Mouse (Mus musculus) left cerebral cortex, postnatal 4 days (tissue): ENCODE data around the gene Ccdc77. TPM values are rescaled to one million over a fixed set of nuclear protein-coding genes. Genes with fewer than 3 reads are reported as not detected.
A peak's percentile ranks its signal among the peaks of the same experiment; 100 is the strongest.

Experiments used
- DNase-seq: peaks from one replicate; pipeline ENCODE4 v3.0.0-alpha.2; 2022
- intact Hi-C: fragments of 180-260 bp; cut with DNase I; formaldehyde crosslinking; loops from one replicate; pipeline ENCODE4 v1.15.1; 2025
- total RNA-seq, 2 experiments: library from RNA; stranded (reverse); gene quantifications; 2 replicates each; pipeline ENCODE4 v1.2.3; 2021

The Ccdc77 gene
- 1 to 10 TPM; 6.1 to 6.3 TPM for total RNA-seq

DNA sequence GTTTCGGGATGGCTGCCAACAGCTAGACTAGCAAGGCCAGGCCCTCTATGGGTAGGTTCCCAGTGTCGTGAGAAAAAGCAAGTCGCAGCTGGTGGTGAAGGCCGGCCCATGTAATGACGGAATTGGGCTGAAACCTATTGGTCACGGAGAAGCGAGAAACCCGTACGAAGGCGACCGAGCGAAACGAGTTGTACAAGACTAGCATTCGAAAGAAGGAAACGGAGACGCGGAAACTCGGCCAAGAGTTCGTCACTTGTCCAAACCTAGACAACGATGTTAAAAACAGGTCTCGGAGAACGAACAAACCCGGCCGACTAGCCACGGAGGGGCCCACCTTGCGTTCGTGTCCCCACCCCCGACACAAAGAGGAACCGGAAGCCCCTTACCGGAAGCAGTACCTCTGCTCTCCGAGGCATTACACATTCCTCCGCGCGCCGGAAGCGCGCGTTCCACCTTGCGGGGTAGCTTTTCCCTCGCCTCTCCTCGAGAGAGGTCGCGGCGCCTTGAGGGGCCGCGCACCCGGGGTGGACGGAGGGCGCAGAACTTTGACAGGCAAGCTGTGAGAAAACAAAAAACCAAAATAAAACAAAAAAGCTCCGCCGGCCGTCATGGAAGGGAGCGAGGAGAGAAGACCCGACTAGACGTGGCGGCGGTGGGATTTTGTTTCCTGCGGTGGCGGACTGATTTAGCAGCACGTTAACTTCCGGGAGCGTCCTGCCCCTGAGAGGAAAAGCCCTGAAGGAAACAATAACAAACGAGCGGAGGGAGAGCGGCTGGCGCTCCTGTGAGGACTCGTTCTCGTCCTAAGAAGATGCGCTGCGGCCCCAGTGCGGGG, at the start of gene Ccdc77, which contains the start of gene Kdm5a:
TSS of gene Ccdc77 (minus strand) at position 687 of the 835 bp plus-strand sequence.
TSS of gene Kdm5a (plus strand) at position 437 of the 835 bp plus-strand sequence.
- intact Hi-C loops = no loop called here

DNA sequence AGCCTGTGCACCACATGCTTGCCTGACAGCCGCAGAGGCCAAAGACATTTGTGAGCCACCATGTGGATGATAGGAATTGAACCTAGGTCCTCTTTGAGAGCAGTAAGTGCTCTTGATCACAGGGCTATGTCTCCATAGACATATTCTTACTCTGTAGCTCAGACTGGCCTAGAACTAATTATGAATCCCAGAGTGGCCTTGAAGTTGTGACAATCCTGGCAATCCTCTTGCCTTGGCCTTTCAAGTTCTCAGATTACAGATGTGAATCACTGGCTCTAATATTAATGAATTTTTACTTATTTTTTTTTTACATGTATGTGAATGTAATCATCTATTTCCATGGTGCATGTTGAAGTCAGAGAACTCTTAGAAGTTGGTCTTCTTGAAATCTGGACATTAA, 39.8 kb upstream of the Ccdc77 start:
- intact Hi-C loops = no loop called here
- no peak for DNase-seq

More for the DNA sequence above, at the start of gene Ccdc77, which contains the start of gene Kdm5a:
- DNase-seq = peak; percentile 93

DNA sequence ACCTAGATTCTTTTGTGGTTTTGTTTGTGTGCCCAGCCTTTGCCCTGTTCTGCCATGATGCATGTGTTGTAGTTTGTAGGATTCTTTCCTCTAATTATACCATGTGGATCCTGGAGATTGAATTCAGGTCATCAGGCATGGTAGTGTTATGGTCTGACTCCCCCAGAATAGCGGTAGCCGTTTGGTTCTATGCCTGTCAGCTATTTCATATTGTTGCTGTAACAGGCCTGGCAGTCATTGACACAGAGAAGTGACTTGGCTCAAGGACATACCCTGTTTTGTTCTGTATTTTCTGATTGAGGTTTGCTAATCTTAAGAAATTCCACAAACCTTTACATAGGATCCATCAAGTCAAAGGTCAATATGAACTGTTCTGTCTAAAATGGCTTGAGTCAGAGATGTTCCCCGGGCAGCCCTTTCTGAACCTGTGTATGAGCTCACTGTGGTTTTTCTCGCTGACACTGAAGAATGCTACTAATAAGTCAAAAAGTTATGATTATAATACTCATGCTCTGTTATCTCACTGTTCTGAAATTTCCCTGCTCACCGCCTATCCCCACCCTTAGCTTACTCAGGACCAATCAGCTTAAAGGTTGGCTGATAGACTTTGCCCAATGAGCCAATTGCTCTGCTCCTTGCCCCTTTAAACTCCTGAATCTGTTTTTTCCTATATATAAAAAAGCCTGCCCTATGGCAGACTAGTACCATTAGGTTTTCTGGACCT, 31.6 kb upstream of the Ccdc77 start:
- intact Hi-C loops = no loop called here
- no peak for DNase-seq

DNA sequence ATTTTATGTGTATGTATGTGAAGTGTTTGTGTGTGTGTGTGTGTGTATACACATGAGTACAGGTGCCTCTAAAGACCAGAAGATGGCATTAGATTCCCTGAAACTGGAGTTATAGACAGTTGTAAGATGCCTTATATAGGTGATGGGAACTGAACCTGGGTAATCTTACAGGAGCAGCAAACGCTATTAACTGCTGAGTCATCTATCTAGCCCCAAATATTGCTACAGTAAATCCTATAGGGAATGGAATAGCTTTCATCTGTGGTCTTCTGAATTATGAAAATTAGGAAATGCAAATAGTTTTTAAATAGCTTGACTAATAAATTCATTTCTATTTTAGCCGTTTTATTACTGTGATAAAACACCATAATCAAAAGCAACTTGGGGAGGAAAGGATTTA, 28.6 kb upstream of the Ccdc77 start:
- no peak for DNase-seq
- intact Hi-C loops = no loop called here

DNA sequence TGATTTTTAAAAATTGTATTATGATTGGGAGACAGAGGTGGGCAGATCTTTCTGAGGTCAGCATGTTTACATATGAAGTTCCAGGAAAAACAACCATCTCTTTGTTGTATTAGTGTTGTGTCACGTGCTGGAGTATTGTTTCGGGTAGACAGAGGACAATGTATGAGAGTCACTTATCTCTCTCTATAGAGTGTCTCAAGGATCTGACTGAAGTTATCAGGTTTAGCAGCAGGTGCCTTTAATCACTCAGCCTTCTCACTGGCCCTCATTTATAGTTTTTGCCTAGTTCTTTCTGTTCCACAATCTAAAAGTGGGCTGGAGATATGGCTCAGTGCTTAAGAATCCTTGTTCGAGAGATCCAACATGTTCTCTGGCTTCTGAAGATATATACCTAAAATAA, 25.9 kb upstream of the Ccdc77 start:
- intact Hi-C loops = no loop called here
- no peak for DNase-seq

DNA sequence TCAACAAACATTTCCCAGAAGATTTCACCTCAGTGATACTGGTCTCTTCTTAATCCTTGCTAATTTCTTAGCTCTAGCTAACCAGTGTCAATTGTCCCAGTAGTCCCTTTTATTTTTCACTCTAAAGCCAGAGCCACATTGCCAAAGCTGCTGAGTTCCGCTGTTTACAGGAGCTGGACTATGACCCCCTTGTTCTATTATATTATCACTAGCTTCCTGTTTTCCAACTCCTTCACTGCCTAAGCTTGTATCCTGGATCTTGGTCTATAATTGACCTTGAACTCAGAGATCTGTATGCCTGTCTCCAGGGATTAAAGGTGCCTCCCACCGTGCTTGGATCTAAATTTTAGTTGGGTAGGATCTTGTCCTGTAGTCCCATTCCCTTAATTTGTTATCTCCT, 12.6 kb upstream of the Ccdc77 start:
- intact Hi-C loops = no loop called here
- no peak for DNase-seq

DNA sequence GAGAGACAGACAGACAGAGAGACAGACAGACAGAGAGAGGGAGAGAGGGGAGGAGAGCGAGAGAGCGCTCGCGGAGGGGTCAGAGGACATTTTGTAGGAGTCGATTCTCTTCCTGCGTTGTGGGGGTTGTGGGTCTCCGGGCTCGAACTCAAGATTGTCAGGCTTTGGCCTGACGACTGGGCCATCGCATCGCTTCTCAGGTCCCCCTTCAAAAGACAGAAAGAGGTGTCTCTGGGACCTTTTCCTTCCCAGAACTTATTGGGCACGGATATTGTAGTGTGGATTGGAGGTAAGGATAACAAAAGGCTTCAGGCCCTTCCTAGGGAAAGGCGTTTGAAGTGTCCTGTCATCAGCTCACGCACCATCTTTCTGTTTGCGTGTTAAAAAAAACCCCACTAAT, 877 bp upstream of the Ccdc77 start:
- intact Hi-C loops = no loop called here
- DNase-seq = no peak

DNA sequence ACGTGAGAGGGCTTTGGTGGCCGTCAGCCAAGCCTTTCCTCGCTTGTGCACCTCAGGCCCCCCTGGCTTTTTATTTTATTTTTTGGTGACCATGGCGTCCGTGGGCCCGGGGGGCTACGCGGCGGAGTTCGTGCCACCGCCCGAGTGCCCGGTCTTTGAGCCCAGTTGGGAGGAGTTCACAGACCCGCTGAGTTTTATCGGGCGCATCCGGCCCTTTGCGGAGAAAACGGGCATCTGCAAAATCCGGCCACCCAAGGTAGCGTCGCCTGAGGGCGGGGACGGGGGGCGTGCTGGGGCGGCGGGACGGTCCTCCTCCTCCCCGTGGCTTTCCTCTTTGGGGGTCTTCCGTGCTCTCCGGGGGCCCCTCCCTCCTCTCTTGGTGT, 340 bp upstream of the Ccdc77 start:
- intact Hi-C loops = no loop called here
- DNase-seq = no peak

DNA sequence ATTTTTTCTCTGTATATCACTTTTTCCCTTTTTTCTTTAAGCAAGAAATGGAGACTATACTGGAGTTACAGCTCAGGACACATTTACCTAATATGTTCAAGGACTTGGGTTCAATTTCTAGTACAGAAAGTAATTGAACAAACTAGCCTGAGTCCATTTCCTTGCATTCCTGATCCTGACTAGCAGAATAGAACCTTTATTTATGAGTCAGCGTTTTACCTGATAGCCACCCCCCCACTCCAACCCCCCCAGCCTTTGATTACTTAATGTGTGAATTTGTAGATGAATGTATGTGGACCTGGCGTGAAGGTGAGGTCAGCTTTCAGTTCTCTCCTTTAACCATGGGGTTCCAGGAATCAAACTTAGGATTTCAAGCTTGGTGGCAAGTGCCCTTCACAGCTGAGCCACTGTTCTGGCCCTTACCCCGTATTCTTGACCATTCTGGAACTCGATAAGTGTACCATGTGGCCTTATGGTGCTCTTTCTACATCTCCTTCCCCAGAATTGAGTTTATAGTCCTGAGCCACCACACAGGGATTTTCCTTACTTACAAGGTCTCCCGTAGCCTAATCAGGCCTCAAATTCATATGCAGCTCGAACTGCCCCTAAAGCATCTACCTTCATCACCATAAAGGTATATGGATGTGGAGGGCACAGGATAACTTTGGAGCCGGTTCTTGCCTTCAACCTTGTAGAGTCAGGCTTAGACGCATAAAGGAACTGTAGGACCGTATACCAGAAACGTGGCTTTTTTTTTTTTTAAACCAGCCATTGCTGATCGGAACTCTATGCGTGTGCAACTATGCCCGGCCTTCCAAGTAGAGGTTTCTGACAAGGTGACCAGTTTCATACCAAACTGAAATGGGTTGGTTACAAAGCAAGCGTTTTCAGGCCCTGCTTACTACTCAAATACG, 1.1 kb downstream of the Ccdc77 start:
- intact Hi-C loops = no loop called here
- no peak for DNase-seq

DNA sequence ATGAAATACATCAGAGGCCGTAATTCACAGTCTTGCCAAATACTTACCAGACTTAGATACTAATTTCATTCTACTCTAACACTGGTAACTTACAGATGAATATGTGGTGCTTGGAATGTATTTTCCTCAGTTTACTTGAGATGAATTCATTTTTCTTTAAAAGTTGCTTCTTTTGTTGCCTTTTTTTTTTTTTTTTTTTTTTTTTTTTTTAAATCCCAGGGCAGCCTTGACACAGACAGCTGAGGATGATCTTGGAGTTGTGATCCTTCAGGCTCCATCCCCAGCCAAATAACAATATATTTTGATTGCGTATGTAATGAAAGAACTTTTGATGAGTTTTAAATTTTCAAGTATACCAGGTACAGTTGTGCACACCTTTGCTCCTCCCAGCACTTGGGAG, 2.0 kb downstream of the Ccdc77 start:
- no peak for DNase-seq
- intact Hi-C loops = no loop called here

DNA sequence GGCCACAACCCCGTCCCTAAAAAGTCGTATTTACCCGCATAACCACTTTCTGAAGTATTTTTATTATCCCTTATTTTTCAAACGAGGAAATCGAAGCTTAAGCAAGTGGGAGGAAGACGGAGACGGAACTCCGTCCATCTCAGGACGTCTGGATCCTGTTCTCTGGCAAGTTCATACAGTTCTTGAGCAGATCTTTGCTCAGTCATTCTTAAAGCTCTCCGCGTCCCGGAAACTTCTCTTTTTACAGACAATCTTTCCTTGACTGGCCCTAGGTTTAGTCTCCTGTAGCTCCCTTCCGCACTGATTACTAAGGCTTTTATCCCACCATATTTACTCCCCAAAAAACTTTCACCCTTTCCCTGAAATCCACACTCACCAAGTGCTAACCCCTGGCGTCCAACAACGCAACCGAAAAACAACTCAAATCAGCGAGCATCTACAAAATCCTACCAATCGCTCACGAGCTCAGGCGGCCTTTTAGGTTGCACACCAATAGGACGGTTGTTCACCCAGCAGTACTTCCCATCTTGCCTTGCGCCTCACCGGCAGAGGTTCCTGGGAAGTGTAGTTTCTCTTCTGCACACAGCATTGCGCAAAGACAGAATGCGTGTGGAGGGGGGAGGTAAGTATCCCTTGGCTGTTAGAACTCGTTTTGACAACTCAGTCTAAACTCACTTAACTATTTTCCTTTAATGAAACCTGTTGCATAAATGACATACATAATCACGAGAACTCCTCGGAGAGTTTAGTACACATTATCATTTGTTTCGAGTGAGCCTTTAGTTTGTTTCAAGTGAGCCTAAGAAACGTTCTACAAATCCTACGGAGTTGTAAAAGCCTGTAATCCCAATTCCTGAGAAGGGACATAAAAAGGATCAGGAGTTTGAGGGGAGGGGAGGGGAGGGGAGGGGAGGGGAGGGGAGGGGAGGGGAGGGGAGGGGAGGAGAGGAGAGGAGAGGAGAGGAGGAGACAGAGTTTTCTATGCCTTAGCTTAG, 6.9 kb downstream of the Ccdc77 start:
- DNase-seq = peak; percentile 79
- intact Hi-C loops = no loop called here

DNA sequence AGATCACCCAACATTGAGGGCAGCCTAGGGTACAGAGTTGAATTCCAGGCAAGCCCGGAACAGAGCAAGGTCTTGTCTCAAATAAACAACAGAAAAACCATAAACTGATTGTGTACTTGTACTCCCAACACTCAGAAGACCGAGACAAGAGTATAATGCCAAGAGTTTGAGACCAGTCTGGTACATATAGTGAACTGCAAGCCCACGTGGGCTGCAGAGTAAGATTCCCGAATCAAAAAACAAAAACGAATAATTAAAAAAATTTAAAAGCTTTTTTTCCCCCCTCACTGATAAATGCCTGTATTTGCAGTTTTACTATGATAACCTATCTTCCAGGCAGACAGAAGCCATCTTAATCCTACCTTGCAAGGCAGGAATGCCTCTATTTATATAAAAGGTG, 7.7 kb downstream of the Ccdc77 start:
- DNase-seq = no peak
- intact Hi-C loops = no loop called here

DNA sequence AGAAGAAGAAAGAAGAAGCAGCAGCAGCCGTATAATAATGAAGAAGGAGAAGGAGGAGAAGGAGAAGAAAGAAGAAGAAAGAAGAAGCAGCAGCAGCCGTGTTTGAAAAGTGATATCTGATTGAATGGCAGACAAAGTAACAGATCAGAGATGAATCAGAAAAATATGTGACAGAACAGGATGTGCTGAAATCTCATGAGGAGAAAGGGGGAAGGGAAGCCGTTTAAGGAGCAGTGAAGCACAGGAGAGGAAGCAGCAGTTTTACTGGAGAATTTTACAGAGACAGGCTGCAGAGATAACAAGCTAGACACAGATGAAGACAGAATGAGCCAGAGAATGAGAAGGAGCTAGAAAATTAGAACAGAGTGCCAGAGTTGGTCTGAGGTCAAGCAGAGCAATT, 15.2 kb downstream of the Ccdc77 start:
- DNase-seq = no peak
- intact Hi-C loops = no loop called here

DNA sequence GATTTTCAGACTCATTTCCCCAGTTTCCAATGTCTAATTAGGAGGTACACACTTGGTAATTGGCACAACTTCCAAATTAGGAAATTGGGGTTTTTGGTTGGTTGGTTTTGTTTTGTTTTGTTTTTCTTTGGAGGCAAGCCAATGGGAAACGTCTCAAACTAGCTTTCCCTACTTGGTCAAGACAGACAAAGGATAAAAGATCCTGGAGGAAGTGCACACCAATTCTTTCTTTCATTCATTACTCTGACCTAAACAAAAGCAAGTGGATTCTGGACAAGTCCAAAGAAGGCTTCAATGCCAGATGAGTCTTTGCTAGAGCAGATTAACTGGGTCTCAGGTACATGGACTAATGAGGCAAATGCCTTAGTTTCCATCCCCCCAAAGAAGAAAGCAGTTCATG, 20.2 kb downstream of the Ccdc77 start:
- DNase-seq = no peak
- intact Hi-C loops = no loop called here

DNA sequence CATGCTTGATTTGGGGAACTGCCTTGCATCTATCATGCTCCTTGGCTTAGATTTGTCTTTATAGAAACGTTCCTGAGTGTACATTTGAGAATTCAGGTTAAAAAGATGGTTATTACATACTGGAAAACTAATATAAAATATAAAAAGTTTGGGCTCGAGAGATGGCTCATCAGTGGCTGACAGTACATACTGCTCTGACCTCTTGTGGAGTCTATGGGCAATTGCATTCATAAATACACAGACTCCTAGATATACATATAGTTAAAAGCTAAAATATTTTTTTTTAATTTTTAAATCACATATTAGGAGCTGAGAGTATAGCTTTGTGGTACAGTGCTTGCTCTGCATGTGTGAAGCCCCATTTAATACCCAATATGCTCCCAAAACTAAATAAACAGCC, 31.8 kb downstream of the Ccdc77 start:
- intact Hi-C loops = no loop called here
- DNase-seq = no peak

DNA sequence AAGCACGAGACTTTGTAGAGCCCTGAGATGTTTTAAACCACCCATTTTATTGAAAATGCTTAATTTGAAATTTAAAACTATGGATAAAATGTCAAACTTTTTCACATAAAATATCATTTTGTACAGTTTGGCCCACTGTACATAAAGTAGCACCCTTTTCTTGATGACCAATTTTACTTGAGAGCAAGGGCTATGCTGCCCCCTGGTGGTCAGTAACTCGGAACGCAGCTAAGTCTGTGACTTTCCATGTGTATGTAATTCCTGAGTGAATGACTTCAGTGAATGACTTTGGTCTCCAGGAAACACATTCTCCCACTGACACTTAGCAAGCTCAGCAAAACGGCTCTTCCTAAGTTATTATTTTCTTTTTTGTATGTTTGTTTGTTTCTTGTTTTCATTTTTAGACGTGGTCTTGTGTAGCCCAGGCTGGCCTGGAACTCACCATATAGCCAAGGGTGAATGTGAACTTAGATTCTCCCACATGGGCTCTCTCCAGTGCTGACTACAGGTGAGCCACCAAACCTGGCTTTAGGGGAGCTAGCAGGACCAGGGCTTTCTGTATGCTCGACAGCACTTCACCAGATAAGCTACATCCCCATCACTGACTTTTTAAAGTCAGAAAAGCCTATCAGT, 39.8 kb downstream of the Ccdc77 start:
- intact Hi-C loops = no loop called here
- DNase-seq = peak; percentile 69

DNA sequence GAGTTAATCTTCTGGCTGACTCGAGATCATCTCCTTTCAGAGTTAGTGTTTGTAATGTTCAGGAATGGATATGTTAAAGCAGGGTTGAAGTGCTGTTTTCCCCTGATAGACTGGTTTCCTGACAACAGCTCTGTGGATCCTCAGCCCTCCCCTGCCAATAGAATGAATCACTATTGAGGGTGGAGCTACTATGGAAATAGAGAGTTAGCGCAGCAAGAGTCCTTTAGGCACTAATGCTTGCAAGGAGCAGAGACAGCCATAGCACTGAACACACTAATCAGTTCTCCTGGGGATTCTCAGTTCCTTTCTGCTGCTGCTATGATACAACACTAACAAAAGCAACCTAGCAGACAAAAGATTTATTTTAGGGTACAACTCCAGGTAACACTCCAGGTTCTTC, 43.8 kb downstream of the Ccdc77 start:
- DNase-seq = no peak
- intact Hi-C loops = no loop called here

DNA sequence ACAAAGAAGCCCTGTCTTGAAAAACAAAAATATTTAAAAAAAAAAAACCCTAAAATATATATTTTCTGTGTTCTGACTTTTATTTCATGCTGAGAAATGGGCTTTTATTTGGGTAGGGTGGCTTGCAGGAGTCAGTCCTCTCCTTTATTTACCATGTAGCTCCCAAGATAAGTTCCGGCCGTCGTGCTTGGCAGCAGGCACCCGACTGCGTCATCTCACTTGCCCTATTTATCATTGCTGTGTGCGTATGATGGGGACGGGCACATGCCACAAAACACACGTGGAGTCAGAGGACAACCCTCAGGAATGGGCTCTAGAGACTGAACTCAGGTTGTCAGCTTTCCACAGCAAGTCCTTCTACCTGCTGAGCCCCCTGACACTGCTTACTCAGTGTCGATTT, 45.0 kb downstream of the Ccdc77 start:
- intact Hi-C loops = no loop called here
- DNase-seq = no peak

DNA sequence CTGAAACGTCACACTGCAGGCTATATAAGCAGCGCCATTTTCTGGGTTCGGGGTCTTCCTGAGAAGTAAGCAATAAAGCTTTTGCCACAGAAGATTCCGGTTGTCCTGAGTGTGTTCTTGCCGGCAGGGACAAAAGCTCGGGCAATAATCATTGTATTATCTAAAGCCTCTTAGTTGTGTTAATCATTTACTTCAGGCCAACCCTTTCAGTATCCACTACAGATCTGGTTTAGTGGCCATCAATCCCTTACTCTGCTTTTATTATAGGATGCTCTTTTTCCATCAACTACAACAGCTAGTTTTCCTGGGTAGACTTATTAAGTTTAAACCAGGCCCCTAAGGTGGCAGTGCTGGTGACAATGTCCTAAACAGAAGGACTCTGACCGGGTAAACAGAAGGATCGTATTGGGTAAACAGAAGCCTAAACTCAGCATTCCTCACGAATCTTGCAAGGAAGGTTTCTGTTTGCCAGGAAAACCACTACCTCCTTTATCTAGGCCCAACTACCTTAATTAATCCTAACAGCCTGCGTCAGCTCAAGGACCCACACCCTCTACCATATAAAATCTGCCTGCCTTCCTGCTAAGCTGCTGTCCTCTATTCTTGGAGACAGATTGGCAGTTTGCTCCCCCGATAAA, 45.8 kb downstream of the Ccdc77 start:
- no peak for DNase-seq
- intact Hi-C loops = no loop called here
